Comparison of ENCODE assay signal across 8 mouse cellular contexts in the genomic region with DNA sequence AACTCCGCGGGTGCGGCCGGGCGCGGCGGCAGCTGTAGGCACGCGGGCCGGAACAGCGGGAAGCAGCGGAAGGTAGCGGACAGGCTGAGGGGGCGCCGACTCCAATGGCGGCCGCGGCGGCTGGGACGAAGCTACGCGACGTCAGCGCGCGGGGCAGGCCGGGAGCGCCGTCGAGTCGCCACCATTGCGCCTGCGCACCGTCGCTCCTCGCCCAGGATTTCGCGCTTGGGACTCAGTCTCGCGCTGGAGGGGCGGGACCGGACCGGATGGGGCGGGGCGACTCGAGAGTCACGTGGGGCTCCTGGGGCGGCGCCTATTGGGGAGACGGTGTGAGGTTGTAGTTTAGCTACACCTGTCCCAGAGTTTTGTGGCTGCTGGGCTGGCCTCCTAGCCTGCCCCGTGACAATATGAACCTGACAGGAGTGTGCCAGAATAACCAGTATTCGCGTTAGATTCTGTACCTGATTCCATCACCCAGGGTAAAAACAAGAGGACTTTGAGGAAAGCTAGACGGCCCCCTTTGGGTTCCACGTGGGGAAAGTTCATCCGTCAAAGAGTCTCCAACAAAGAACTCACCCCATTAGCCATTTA. TPM values are rescaled to one million over a fixed set of nuclear protein-coding genes. Genes with fewer than 3 reads are reported as not detected.
DNase-seq lines count a peak whose midpoint lies in the region; ATAC-seq lines count a peak whose summit lies in the region.

Gene Ythdf1, minus strand, starts transcription at position 140 of the 591 bp plus-strand sequence.

- DNase-seq in adrenal gland, adult (ENCODE audit: inconsistent age in 2 of 2, low spot score in 1 of 2) = peak; percentile 98 to 99
- peak; percentile 99 for DNase-seq in embryo, embryonic 10.5 days (ENCODE audit: low spot score)
- DNase-seq in gastrocnemius, postnatal 14 days = peak; percentile 98
- DNase-seq in left cerebral cortex, postnatal 10 days (ENCODE audit: extremely low spot score in 1 of 2, low spot score in 2 of 2) = peak; percentile 94 to 99
- DNase-seq in right cerebral cortex, postnatal 25 days = peak; percentile 99
- DNase-seq in urinary bladder, postnatal 4 days (ENCODE audit: low spot score in 2 of 2) = peak; percentile 96 to 99

- intact Hi-C loops in gastrocnemius, postnatal 14 days (cut with DNase I; ENCODE audit: low total_unique reads) = no loop called here
- intact Hi-C loops in left cerebral cortex, postnatal 10 days (cut with DNase I) = loop anchor here (10.0 kb wide), 1 partner anchor 134 kb away; no protein-coding TSS in a partner anchor

- ATAC-seq in inflammation-experienced regulatory T-cells, adult 6 months = peak; percentile 93
- peak; percentile 89 for ATAC-seq in megakaryocyte-erythroid progenitor cell, adult 5-6 weeks (replicated peaks; ENCODE audit: low FRiP score, low TSS enrichment, poor library complexity, severe bottlenecking)

RNA-seq across cellular contexts. Expression of gene Ythdf1, which starts in this region (rescaled TPM):
- 10 to 100 TPM; 29.5 to 30.3 TPM for total RNA-seq in gastrocnemius, postnatal 14 days (2021)
- 10 to 100 TPM in 2 of 3 experiments, 1 to 10 TPM in 1; 8.7 to 13.0 (median 10.2) TPM for polyA plus RNA-seq in inflammation-experienced regulatory T-cells, adult 6 months (2017; shearing (Covaris generic))
- 10 to 100 TPM; 62.7 to 67.6 TPM for total RNA-seq in left cerebral cortex, postnatal 10 days (2021)
- 58.9 and 67.4 TPM in 2 replicates for total RNA-seq in megakaryocyte-erythroid progenitor cell, adult 5-6 weeks (2014; fragmentation: Nextera tagmentation)
- 26.4 and 38.3 TPM in 2 replicates for total RNA-seq in megakaryocyte-erythroid progenitor cell, adult 5-6 weeks (2017)

Comparison
In these comparisons a context has a peak if more than half of its experiments do, and no peak if none do; other contexts are left out.
1. Peak in every context shown above with its lines: DNase-seq and ATAC-seq.